Mouse (Mus musculus): ENCODE measurements around the gene Ftl1. TPM values are rescaled to one million over a fixed set of nuclear protein-coding genes. Genes with fewer than 3 reads are reported as not detected.
"Not testable (repeated sequence)": the region's sequence is repeated elsewhere in the genome, so short reads cannot be mapped to it uniquely, and the experiment has no call there.

The Ftl1 gene
- total RNA-seq (2015) (1,479 and 1,608 TPM in 2 replicates), total RNA-seq (2017) (770 and 961 TPM in 2 replicates)

- peak; percentile 79 for ATAC-seq (replicated peaks; ENCODE audit: poor library complexity)
Observed at GRCm38 (mm10) chr7:45459564-45460140, at the start of gene Ftl1. Gene Ftl1 (minus strand): TSS chr7:45459884.

GRCm38 (mm10) chr7:45509181-45509882 is 49.6 kb upstream of the Ftl1 start:
- ATAC-seq (replicated peaks; ENCODE audit: poor library complexity): no peak

GRCm38 (mm10) chr7:45508561-45508960 is 48.9 kb upstream of the Ftl1 start:
- peak; percentile 60 for ATAC-seq (replicated peaks; ENCODE audit: poor library complexity)

- ATAC-seq (replicated peaks; ENCODE audit: poor library complexity): no peak
Observed at GRCm38 (mm10) chr7:45507583-45507982, 47.9 kb upstream of the Ftl1 start.

GRCm38 (mm10) chr7:45498427-45498826 is 38.7 kb upstream of the Ftl1 start:
- no peak for ATAC-seq (replicated peaks; ENCODE audit: poor library complexity)

GRCm38 (mm10) chr7:45494548-45494947 is 34.9 kb upstream of the Ftl1 start:
- no peak for ATAC-seq (replicated peaks; ENCODE audit: poor library complexity)

GRCm38 (mm10) chr7:45492951-45493350 is 33.3 kb upstream of the Ftl1 start:
- no peak for ATAC-seq (replicated peaks; ENCODE audit: poor library complexity)

GRCm38 (mm10) chr7:45492225-45492844 is 32.7 kb upstream of the Ftl1 start:
- no peak for ATAC-seq (replicated peaks; ENCODE audit: poor library complexity)

- ATAC-seq (replicated peaks; ENCODE audit: poor library complexity): peak; percentile 52
Observed at GRCm38 (mm10) chr7:45491264-45491663, 31.6 kb upstream of the Ftl1 start.

- ATAC-seq (replicated peaks; ENCODE audit: poor library complexity): peak; percentile 24; the same call in 1 of the 2 replicates
Observed at GRCm38 (mm10) chr7:45490822-45491221, 31.1 kb upstream of the Ftl1 start.

GRCm38 (mm10) chr7:45489578-45489977 is 29.9 kb upstream of the Ftl1 start:
- peak; percentile 51 for ATAC-seq (replicated peaks; ENCODE audit: poor library complexity)

- ATAC-seq (replicated peaks; ENCODE audit: poor library complexity): peak; percentile 80
Observed at GRCm38 (mm10) chr7:45488293-45489204, 28.9 kb upstream of the Ftl1 start, which contains the start of gene Dhdh. Gene Dhdh (minus strand): TSS chr7:45488805.

GRCm38 (mm10) chr7:45487861-45488292 is 28.2 kb upstream of the Ftl1 start:
- no peak for ATAC-seq (replicated peaks; ENCODE audit: poor library complexity)

GRCm38 (mm10) chr7:45486761-45487415 is 27.2 kb upstream of the Ftl1 start, which contains the start of gene Gm45808:
Gene Gm45808 (minus strand): TSS chr7:45486811.
- no peak for ATAC-seq (replicated peaks; ENCODE audit: poor library complexity)

- no peak for ATAC-seq (replicated peaks; ENCODE audit: poor library complexity)
Observed at GRCm38 (mm10) chr7:45486158-45486557, 26.5 kb upstream of the Ftl1 start.

GRCm38 (mm10) chr7:45484985-45485384 is 25.3 kb upstream of the Ftl1 start:
- ATAC-seq (replicated peaks; ENCODE audit: poor library complexity): not testable (repeated sequence)

- ATAC-seq (replicated peaks; ENCODE audit: poor library complexity): no peak
Observed at GRCm38 (mm10) chr7:45482166-45482565, 22.5 kb upstream of the Ftl1 start.

GRCm38 (mm10) chr7:45481374-45481927 is 21.8 kb upstream of the Ftl1 start, which contains the start of gene Tulp2:
Gene Tulp2 (plus strand): TSS chr7:45481877.
- ATAC-seq (replicated peaks; ENCODE audit: poor library complexity): peak; percentile 89

GRCm38 (mm10) chr7:45480310-45480709 is 20.6 kb upstream of the Ftl1 start:
- ATAC-seq (replicated peaks; ENCODE audit: poor library complexity): not testable (repeated sequence)

GRCm38 (mm10) chr7:45478774-45479173 is 19.1 kb upstream of the Ftl1 start:
- ATAC-seq (replicated peaks; ENCODE audit: poor library complexity): no peak

Measured in megakaryocyte progenitor cell, adult 5-6 weeks (primary cell).